Mouse (Mus musculus) layer of hippocampus, adult 2 months (tissue): ENCODE measurements at regions not wholly inside any gene's neighbourhood (a gene's known extent, or its start where the extent isn't known, plus 50 kb on each side); places are given as distances from the start of the nearest gene placed in this dataset.

Experiments used
- DNase-seq, 2 experiments: peaks; one replicate each; pipeline ENCODE4 v3.0.0; 2022; ENCODE audit warnings: low spot score in 2 of 2
- H3K27ac ChIP-seq: fragments of 200-600 bp; 2 replicates; pipeline ENCODE4 v1.8.1; 2022
- H3K4me3 ChIP-seq: fragments of 200-600 bp; 2 replicates; pipeline ENCODE4 v1.8.1; 2022; ENCODE audit warnings: mild to moderate bottlenecking
- CTCF ChIP-seq: fragments of 200-600 bp; conservative IDR thresholded peaks from 2 replicates; pipeline ENCODE4 v1.8.1; 2022; ENCODE audit warnings: antibody characterized with exemption, mild to moderate bottlenecking, moderate library complexity

DNA sequence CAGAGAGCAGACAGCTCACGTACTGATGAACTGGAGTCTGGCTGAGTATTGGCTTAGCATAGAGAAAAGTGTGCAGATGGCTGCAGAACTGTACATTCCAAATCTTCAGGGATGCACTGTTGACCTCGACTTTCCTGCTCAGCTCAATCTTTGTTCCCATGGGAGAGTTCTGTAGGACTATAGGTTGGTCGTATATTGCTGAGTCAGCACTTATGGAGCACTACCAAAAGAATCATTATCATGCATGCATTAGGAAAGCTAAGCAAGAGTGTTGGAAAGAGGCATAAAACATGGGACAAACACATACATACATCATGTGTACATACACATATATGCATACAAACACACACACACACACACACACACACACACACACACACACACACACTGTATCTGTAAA, 648.6 kb upstream of the Klhl29 start:
- Histone ChIP-seq H3K4me3 (no peak overlapping the region), H3K27ac (no peak overlapping the region)
- TF ChIP-seq CTCF: no peak
- no peak for DNase-seq

DNA sequence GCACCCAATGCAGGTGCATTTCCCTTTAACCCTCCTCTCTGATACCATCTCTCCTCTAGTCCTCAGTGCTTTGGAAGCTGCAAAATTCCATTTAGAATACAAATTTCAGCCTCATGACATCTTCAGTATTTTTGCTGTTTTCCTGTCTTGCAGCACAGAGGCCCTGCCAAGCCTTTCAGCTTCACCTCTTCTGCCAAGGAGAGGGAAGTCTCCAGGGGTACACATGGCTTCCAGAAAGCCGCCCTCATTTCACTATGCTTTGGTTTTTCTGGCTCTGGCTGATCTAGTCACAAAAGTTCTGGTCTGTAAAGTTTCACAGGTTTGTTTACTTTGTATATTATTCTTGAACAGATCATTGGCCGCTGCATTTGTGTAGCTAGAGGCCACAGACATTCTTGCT, 647.0 kb upstream of the Klhl29 start:
- TF ChIP-seq CTCF: no peak
- DNase-seq: no peak
- Histone ChIP-seq H3K4me3 (no peak overlapping the region), H3K27ac (no peak overlapping the region)

DNA sequence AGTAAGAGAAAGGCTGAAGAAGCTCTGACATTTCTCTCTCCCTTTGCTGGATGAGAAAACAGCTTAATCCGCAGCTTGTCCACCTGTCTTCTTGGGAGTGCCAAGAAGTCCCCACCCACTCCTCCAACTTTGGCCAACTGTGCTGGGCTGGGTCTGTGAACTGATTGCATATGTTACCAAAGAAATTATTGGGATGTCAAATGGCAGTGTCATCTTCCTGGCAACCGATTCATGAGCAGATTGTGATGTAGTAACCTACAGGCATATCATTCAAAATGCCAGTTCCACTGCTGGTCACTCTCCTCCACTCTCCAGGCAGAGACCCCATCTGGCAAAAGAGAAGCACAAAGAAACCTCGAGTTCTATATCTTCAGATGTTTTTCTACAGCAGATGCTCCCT, 625.5 kb upstream of the Klhl29 start:
- H3K27ac ChIP-seq: no peak overlapping the region
- H3K4me3 ChIP-seq: no peak overlapping the region
- DNase-seq: no peak
- TF ChIP-seq CTCF: no peak

DNA sequence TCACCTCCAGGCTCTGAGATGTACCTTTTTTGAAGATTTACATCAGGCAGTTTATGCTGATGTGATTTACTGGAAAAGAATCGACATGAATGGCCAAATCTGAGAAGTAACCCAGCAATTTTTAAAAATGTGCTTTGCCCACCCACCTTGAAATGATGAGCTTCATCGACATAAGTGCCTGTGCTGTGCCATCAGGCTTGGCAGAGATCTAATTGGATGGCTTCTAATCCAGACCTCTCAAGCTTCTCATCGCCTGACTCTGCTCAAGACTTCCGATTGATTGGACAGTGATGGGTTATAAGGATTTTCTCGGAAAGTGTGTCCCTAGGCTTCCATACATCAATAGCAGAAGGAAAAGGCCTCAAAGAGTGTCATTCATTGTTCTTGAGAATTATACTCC, 621.9 kb upstream of the Klhl29 start:
- no peak for TF ChIP-seq CTCF
- no peak overlapping the region for H3K4me3 ChIP-seq
- no peak overlapping the region for H3K27ac ChIP-seq
- DNase-seq: no peak

DNA sequence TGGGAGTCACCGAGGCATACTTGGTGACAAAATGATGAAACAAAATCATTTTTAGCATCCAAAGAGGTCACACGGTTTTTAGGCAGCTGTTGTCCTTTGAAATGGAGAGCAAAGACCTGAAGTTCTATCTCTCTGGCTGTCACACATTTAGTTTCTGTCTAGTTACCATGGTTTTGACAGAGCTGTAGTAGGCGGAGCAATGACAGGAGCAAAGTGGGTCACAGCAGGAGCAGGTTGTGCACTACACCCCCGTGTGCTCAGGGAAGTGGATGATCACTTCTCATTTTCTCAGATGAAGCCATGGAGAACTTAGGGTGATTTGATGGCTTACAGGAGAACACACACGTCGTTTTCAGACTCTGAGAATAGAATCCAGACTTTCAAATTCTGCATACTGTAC, 621.2 kb upstream of the Klhl29 start:
- DNase-seq: no peak
- no peak overlapping the region for H3K4me3 ChIP-seq
- no peak overlapping the region for H3K27ac ChIP-seq
- no peak for TF ChIP-seq CTCF

DNA sequence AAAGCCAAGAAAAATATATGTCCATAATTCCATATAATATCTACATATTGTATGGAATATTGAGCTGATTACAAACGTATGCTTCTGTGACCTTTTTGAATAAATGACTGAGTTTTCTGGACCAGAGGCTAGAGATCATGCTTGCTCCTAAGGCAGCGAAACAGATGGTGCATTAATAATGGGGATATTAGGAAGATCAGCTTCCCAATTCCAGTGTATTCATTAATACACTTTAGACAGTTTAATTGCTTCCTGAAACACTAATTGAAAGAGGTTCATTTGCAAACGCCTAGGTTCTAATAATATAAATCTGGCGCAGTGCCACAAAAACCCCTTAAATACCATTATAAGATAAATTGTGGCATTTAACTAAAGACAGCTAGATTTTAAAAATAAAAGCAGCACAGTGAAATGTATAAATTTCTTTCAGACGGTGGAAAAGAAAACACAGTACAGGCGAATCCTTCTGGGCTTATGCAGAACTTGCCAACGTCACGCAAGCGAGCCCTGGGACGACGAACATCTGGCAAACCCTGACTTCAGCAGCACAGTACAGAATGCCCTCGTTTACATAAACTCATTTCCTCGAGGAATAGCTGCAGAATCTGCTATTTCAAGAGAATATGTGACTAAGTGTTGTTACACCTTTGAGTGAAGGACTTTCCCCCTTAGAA, 608.6 kb upstream of the Klhl29 start:
- Histone ChIP-seq H3K4me3 (no peak overlapping the region), H3K27ac (no peak overlapping the region)
- DNase-seq: no peak
- TF ChIP-seq CTCF: no peak

DNA sequence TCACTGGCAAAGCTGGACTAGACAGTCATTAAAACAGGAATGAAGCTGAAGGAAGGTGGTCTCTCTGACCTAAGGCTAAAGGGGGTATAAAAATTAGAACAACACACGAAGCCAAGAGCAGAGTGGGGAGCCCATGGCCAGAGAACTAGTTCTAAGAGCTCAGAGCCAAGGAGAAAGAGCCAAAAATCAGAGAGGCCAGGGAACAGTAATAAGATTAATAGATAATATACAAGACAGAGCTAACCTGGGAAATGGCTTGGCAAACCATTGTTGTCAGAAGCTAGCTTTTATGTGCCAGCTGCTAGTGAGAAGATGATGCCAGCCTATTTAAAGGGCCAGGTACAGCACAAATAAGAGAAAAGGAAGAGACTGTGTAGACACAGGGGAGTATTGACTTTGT, 606.6 kb upstream of the Klhl29 start:
- TF ChIP-seq CTCF: no peak
- Histone ChIP-seq H3K27ac (no peak overlapping the region), H3K4me3 (no peak overlapping the region)
- no peak for DNase-seq

DNA sequence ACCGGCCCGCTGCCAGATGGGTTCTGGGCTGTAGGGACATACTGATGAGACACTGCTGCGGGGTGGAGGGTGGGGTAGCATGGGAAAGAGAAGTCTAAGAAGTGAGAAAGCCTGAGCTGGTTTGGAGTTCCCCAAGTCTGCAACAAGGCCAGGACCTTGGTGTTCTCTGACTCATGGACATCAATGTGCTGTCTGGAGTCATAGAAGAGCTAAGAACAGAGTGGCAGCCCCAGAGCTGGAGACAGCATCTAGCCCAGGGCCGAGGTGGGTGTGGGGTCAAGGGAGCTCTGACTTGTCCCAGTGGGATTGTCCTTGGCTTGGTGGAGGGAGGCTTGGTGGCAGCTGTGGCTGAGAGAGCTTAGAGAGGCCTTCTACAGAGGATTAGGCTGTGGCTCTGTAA, 600.4 kb upstream of the Klhl29 start:
- DNase-seq: no peak
- no peak overlapping the region for H3K27ac ChIP-seq
- no peak for TF ChIP-seq CTCF
- H3K4me3 ChIP-seq: no peak overlapping the region

DNA sequence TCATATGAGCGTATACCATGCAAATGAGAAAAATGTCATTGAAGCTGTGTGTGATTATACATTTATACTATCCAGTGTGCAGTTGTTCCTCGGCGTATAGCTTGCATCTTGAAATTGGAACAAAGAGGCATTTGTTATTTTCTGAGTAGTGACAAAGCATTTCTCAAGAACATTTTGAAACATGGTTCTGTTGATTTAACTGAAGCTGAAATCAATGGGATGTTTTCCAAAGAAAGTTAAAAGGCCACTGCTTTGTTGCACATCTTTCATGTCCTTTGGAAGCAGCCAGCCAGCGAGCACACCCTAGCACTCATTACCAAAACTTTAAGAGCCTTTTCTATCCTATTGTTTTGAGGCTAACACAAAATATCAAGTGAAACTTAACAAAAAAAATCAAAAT, 594.1 kb upstream of the Klhl29 start:
- H3K27ac ChIP-seq: no peak overlapping the region
- H3K4me3 ChIP-seq: no peak overlapping the region
- TF ChIP-seq CTCF: no peak
- no peak for DNase-seq

DNA sequence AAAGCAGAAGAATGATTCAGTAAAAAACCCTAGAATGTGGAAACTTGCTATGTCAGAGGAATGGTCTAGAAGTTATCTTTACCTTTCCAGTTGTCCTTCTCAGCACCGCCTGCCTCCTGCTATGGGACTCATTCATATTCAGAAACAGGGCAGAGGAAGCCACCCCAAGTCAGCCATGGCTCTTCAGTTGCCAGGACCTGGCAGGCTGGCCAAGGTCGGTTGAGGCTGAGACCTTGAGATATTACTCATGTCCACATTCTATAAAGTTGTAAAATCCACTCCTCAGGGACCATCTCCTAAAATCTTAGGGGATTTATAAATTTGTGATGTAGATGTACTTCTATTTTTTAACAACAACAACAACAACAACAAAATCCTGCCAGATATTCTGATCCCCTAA, 580.7 kb upstream of the Klhl29 start:
- Histone ChIP-seq H3K4me3 (no peak overlapping the region), H3K27ac (no peak overlapping the region)
- no peak for DNase-seq
- TF ChIP-seq CTCF: no peak

DNA sequence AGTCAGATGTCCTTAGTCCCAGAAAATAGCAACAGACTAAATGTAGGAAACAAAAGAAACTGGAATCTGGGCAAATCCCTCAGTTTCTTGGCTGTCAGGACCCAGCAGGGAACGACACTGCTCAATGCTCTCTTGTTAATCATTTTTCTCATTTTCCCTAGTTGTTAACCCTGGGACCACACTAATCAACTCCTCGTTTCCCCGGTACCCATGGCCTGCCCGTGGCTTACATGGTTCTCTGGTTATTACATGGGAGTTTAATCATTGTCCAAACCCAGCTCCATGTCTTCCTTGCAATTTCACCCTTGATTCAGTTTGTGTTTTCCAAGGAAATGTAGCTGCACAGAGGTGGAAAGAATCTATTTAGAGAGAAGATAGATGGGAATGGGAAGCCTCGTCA, 580.1 kb upstream of the Klhl29 start:
- no peak for DNase-seq
- H3K27ac ChIP-seq: no peak overlapping the region
- no peak for TF ChIP-seq CTCF
- no peak overlapping the region for H3K4me3 ChIP-seq

DNA sequence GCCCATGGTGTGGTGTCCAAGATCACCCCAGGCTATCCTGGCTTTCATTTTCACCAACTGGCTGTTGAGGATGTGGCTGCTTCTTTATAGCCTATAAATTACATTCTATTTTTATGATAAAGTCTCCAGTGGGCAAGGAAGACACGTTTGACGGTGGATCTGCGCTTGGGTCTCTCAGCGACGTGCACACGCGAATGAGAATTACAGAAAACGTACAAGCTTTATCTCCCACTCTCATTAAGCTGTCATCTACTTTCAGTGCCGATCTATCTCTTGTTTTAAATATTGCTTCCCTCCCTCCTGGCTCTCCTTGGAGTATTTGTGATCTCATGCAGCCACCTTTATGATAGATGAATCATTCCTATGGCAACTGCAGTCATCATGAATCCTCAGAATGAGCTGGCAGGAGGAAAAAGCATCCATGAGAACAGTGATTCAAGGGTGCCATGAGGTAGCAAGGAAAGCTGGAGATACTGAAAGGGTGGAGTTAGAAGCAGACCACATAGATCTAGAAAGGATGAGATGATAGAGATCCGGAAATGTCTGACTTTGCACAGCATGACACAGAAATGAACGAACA, 568.0 kb upstream of the Klhl29 start:
- no peak overlapping the region for H3K27ac ChIP-seq
- TF ChIP-seq CTCF: no peak
- DNase-seq: peak in 1 of 2 experiments; percentile 5
- H3K4me3 ChIP-seq: no peak overlapping the region

DNA sequence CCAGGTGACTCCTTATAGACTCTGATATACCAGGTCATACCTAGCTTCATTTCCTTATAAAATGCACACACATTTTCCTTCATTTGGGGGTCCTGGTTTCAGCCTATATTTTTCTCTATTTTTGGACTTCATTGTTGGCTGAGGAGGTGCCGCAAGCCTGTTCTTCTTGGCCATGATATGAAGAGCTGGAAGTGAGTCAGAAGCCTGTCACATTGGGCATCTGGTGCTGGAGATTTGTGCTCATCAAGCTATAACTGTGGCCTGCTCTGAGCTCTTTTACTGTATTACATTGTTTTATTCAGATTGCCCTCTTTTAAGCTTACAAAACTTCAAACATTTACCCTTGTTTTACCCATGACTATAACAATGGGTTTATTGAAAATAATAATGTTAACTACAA, 545.8 kb upstream of the Klhl29 start:
- Histone ChIP-seq H3K4me3 (no peak overlapping the region), H3K27ac (peak overlapping the region; percentile 28; the same call in 1 of the 2 replicates)
- no peak for TF ChIP-seq CTCF
- peak; percentile 19 to 32 for DNase-seq

DNA sequence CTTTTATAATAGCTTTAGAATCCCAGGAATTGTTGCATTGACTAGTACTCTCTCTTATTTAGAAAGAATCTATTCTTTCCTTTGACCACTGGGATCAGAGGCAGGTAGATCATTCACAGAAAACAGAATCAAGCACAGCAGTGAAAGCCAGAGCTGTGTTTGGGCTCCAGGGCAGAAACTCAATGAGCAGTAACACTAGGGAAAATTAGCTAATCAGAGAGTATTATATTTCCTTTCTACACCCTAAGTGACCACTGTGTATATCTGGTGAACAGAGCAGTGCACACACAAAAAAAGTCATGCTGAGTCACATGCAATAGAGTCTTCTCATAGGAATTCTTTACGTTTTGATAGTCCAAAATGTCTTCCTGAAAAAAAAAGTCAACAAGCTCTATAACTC, 542.5 kb upstream of the Klhl29 start:
- DNase-seq: no peak
- TF ChIP-seq CTCF: no peak
- Histone ChIP-seq H3K4me3 (no peak overlapping the region), H3K27ac (no peak overlapping the region)
